Mouse (Mus musculus) liver (tissue): Measurements from ENCODE around the gene Rad23b.

ENCODE experiments used
- DNase-seq: peaks from one replicate; pipeline ENCODE4 v3.0.0-alpha.2; 2020; ENCODE audit warnings: mixed read lengths

Gene Rad23b

DNA sequence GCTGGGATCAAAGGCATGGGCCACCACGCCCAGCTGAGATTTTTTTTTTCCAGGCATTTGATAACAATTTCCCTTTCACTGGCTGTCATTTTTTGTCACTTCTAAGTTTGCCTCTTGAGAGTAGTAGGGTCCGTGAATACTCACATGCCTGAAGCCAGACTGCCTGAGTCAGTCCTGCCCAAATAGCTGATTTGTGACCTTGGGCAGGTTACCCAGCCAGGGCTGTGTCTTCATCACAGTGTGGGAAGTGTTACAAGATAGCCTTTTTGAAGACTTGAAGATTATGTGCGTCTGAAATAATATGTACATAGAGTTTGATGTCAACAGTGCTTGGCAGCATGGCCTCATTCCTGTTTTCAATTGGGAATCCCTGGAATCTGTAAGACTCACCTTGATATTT is 6.9 kb downstream of the Rad23b start:
- no peak for DNase-seq

DNA sequence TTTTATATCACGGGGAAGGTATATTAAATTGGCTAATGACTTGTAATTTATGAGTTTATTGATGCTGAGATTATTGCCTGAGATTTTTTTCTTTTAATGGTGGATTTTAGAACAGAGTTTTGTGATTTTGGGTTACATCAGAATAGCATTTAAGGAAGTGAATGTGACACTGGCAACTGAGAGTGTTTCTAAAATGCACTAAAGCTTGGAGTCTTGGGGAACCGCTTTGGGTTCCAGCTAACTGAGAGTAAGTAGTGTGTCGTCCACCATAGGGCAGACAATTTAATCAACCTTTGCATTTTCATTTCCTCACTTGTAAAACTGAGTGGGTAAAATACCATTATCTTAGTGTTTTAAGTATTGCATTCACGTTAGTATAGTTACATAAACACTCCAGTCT is 14.0 kb downstream of the Rad23b start:
- DNase-seq, result no peak

DNA sequence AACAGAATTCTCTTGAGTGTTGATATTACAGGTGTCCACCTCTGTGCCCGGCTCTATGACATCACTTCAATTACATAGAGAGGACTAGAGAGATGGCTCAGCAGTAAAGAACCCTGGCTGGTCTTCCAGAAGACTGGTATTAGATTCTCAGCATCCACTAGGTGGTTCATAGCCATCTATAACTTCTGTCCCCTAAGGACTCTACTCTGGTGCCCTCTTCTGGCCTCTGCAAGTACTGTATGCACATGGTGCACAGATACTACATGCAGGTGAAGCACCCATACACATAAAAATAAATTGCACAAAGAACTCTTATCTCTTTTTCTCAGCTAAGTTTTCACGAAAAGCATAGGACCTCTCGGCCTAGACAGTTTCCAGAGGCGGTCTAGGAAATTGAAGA is 14.5 kb downstream of the Rad23b start:
- DNase-seq, result peak; percentile 65

DNA sequence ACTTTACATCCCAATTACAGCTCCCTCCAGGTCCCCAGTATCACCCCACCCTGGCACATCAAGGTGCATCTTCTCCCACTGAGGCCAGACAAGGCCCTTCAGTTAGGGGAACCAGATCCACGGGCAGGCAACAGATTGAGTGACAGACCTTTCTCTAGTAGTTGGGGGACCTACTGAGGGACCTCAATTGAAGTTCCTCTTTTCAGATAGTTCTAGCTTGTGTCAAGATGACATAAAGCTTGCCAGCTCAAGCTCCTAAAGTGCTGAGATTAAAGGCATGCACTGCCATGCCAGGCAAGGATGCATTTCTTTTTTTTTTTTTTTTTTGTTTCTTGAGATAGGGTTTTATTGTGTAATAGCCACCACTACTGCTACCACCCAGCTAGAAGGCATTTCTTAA is 16.2 kb downstream of the Rad23b start:
- no peak for DNase-seq

DNA sequence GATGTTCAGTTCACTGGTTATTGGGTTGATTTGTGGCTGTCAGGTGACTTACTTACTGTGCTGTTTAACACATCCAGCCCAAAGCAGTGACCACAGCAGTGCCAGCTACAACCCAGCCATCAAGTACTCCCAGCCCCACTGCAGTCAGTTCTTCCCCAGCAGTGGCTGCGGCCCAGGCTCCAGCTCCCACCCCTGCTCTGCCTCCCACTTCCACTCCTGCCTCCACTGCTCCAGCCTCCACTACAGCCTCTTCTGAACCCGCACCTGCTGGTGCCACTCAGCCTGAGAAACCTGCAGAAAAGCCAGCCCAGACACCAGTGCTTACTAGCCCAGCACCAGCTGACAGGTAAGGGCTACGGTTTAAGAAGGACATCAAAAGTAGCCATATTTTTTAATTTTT is 20.3 kb downstream of the Rad23b start:
- no peak for DNase-seq

DNA sequence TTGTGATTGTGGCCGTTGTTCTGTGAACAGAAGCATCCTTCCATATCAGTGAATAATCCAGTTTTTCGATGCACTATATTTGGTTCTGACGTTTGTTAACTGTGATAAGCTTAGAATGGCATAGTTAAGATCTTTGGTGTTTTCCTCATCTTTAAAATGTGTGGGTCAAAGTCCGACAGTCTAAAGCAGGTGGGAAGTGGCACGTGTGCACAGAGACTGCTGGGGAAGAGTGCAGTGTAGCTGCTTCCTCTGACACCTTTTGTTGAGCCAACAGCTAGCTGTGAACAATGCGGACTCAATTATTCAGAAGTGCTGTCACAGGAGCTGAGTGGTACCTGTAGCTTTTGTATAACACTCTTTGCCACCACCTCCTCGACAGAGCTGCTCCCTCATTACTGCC is 21.5 kb downstream of the Rad23b start:
- DNase-seq, result no peak

DNA sequence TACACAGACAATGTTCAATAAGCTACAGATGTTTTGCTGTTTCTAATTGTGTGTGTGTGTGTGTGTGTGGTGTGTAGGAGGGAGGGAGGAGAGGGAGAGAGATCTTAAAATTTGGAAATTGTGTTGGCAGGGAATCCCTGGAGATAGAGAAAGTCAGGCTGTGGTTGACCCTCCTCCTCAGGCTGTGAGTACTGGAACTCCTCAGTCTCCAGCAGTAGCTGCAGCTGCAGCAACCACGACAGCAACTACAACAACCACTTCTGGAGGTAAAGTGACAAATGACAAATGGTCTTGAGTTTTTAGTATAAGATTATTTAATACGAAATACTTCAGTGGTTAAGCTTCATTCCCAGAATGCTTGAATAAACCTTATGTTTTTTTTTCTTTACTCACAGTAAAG is 32.5 kb downstream of the Rad23b start:
- no peak for DNase-seq

DNA sequence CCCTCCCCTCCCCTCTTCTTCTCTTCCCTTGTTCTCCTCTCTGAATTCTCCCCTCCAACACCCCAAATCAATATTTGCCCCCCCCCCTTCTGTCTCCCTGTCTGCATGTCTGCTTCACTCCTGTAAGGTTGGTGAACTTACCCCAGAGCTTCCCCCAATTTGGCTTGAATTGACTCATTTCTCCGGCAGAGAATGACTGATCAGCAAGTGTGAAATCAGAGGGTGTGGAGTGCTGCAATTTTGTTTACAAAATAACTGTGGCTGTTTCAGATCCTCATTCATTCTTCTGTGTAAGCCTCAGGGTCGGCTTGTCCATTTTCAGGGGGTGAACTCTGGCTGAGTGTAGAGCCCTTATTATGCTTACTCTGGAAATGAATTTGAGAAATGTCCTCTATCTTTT is 36.9 kb downstream of the Rad23b start:
- no peak for DNase-seq

DNA sequence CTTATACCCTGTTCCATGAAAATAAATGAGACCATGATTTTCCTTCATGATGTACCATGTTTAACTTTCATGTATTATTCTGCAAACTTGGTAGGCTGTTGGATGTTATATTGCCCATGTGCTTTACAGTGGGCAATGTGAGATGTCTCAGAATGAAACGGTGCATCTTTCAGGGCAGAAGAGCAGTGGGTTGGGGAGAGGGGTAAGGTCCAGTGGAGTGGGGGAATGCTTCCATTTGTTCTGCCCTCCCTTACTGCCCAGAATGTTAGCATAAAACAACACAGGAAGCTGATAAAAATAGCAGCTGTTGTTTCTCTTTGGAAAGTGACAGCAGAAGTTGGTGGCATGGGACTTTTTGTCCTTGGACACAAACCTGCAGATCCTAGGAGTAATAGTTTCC is 41.6 kb downstream of the Rad23b start:
- DNase-seq, result no peak

DNA sequence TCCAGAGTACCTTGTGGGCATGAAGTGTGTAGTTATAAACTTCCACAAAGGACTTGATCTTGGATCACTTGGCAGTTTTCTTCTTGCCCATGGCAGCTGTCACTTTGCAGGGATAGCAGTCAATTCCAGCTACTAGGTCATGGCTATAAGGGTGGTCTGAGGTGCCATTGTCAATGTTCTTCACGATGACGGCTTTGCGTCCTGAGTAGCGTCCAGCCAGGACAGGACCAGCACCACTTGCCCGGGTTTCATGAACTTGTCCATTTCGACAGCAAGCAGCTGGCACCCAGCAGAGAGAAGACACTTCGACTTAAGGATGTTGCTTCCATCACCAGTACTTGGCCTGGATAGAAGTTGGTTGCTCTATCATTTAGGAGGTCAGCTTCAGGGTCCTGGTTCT is 42.6 kb downstream of the Rad23b start:
- no peak for DNase-seq

DNA sequence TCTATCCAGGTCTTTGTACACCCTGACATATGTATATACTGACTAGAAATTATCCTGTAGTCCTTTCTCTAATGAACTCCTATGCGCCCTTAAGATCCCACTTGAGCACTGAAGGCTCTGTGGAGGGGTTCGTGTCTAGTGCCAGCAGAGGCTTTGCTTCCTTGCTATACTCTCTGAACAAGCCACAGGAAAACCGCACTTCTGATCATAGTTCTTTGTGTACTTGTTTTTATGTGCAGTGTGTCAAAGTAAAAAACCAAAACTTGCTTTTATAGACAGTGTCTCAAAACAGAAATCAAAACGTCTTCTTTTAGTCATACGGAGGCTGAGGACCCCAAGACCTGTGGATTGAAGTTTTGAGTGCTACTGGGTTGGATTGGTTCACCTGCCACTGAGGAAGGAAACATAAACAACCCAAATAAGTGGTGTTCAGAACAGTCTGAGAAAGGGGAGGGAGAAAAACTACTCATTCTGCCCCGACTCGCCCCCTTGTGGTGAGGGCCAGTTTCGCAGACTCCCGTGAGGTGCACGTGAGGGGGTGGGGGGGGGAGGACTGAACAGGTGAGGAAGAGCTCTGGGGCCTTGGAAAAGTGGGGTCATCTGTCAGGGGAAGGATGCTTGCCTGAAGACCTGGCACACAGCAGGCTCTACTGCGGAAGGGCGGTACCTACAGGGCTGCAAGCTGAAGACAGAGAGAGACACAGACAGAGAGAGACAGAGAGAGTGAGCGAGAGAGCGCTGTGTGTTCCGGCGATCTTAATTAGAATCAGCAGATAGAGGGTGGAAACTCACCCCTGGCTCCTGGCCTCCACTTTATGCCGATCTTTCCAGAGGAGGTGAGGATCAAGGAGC is 48.3 kb downstream of the Rad23b start:
- peak; percentile 44 for DNase-seq

DNA sequence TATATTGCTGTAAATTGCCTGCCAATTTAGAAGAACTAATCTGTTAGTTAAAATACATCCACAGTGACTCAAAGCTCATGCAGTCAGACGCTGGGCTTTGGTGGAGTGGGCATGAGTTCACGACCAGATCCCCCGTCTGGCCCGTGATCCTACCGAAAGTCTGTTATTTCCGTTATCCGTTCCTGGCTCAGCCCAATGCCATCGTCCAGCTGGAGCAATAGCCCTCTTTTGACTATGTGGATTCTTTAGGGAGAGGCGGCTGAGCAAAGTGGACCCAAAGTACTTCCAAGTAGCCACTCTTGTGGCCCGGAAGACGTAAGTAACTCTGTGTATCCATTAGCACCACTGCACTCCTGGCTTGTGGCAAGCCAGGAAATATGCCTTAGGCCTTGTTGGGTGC is 49.1 kb downstream of the Rad23b start:
- DNase-seq, result no peak

DNA sequence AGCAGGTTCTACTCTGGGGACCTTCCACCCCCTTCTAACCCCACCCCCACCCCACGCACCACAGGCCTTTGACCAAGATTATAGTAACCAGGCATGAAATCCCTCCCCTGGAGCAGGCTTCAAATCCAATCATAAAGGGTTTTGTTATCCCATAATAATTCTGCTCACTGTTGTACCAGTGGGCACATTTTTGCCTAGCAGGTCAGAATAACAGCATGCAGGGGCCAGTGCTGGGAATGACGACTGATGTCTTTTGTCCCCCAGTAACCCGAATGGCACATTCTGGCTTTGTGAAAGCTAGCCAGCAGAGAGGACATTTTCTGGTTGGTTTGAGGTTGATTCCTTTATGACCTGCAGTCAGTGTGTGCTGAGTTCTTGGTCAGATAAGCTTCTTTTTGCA is 55.5 kb downstream of the Rad23b start:
- DNase-seq, result no peak

DNA sequence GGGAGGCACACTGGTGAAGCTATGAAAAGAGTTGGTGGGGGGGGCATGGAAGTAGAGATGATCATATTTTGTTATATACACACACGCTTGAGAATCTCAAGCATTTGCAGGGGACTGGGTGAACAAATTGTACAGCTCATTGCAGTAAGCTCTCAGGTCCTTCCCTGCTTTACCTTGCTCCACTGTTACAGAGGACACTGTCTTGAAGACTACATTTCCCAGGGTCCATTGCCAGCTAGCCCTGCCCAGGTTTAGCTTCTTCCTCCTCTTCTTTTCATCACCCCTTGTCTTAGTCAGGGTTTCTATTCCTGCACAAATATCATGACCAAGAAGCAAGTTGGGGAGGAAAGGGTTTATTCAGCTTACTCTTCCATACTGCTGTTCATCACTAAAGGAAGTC is 56.7 kb downstream of the Rad23b start:
- no peak for DNase-seq

DNA sequence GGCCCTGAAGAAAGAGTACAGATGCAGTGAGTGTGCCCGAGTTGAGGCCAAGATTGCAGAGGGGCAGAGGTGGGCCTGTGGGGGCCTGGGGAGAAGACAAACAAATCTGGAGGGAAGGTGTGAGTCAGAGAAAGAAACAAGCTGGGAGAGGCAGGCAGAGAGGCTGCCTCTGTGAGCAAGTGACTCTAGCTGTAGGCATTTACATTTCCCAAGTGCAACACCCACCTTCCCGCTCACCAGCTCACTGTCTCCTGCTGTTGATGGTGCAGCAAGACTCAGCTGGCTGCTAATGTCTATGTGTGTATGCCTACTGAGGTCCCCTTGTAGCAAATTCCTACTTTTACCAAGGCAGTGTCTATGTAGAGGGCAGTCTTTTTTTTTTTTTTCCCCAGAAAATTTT is 58.2 kb downstream of the Rad23b start:
- no peak for DNase-seq

DNA sequence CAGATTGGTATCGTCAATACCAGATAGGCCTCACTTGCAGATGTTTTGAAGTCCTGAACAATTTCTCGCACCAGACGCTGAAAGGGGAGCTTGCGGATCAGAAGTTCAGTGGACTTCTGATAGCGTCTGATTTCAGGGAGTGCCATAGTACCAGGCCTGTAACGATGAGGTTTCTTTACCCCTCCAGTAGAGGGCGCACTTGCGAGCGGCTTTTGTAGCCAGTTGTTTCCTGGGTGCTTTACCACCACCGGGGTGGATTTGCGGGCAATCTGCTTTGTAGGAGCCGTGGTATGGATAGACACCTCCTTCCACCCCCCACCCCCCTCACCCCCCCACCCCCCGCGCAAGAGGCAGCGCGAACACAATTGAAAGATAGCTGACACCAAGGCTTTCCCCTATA is 59.2 kb downstream of the Rad23b start:
- peak; percentile 14 for DNase-seq

DNA sequence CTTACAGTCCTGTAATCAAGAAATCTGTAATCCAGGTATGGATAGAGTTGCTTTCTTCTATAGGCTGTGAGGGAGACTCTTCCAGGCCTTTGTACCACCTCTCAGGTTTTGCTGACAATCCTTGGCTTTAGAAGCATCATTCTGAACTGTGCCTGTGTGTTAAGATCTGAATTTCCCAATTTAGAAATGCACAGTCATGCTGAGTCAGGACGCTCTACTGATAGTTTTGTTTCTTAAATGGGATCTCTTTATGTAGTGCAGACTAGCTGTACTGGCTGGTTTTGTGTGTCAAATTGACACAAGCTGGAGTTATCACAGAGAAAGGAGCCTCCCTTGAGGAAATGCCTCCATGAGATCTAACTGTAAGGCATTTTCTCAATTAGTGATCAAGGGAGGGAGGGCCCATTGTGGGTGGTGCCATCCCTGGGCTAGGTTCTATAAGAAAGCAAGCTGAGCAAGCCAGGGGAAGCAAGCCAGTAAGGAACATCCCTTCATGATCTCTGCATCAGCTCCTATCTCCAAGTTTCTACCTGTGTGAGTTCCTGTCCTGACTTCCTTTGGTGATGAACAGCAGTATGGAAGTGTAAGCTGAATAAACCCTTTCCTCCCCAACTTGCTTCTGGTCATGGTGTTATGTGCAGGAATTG is 59.9 kb downstream of the Rad23b start:
- DNase-seq, result peak; percentile 24

DNA sequence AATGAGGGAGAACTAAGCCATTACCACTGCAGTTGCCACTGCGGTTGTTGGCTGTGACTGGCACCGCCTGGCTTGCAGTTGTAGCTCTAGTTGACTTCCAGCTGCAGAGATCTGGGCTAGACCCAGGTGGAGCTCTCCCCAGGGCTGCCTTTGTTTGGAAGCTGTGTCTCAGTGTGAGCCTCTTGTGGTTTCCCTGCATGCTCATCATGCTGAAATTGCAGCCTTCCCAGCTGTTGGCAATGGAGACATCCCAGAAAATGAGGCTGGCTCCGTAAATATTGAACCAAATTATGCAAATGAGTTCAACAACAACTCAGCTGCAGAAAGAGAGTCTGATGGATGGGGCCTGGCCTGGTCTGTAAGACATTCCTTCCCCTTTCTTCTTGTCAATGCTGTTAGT is 66.0 kb downstream of the Rad23b start:
- no peak for DNase-seq

DNA sequence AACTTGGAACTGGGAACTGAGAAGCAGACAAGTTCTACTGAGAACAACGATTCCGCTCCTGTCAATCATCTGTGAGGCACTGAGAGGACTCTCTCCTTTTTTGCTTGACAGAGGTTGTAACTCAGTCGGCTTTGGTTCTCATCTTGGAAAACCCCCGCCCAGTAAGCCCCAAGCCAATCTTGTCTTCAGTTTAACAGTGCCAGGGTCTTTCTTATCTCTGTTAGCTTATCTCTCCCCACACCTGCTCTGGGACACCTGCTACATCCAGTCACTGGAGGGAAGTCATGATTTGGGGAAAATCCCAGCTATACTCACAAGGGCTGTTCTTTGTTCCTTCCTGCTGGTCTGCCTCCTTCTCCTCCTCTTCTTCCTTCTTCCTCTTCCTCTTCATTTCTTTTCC is 76.4 kb downstream of the Rad23b start:
- no peak for DNase-seq
